Mouse (Mus musculus): ENCODE measurements around the gene Abcc9.

DNA sequence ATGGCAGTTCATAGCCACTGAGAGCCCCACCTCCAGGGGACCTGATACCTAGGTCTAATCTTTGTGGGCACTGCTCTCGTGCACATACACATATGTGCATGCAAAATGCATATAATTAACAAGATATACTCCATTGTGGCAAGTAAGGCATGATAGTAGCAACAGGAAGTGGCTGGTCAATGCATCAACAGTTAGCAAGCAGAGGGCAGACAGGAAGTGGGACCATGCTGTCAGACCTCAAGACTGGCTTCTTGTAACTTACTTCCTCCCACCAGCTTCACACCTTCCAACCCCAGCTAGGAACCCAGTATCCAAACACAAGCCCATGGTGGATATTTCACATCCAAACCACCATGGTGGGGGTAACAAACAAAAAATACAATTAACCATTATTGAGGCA lies 141.0 kb downstream of the Abcc9 start:
- TF ChIP-seq POLR2AphosphoS2 (IDR thresholded peaks at IDR 0.05; ENCODE audit: insufficient read length, low read depth): no peak
- TF ChIP-seq POLR2A (IDR thresholded peaks at IDR 0.05; ENCODE audit: insufficient read length, low read depth): no peak
- no peak for TF ChIP-seq MAX (IDR thresholded peaks at IDR 0.05; ENCODE audit: low read depth)
- TF ChIP-seq MYOG (IDR thresholded peaks at IDR 0.05; ENCODE audit: control insufficient read depth in 1 of 3, insufficient read depth in 1 of 3, insufficient read length in 2 of 3, low read depth in 2 of 3): no peak
- TF ChIP-seq TCF12 (IDR thresholded peaks at IDR 0.05; ENCODE audit: insufficient read depth, poor library complexity, severe bottlenecking): no peak
- TF ChIP-seq MYOD1 (IDR thresholded peaks at IDR 0.05; ENCODE audit: control insufficient read depth in 1 of 3, insufficient read length in 2 of 3, low read depth in 2 of 3): no peak
- TF ChIP-seq USF1 (IDR thresholded peaks at IDR 0.05; ENCODE audit: low read depth): no peak
- TF ChIP-seq E2F4 (IDR thresholded peaks at IDR 0.05; ENCODE audit: insufficient read depth): no peak
